ENCODE assay signal across 30 mouse cellular contexts in genomic region chr11:4320876-4321275, GRCm38 (mm10).
"Had no signal": no experiment of that assay in that cellular context is flagged by ENCODE, and none has a peak within 500 bp of the region (broad histone marks: within the 10 kb centered on the region; RNA-seq: fewer than 3 reads in every experiment).

No protein-coding gene starts in this region.

- H3K4me1 ChIP-seq: limb, embryonic 12.5 days; limb, embryonic 15.5 days; liver, embryonic 12.5 days; liver, embryonic 13.5 days; liver, embryonic 15.5 days; lung, embryonic 15.5 days; midbrain, embryonic 12.5 days; midbrain, embryonic 15.5 days; neural tube, embryonic 12.5 days; neural tube, embryonic 13.5 days had no signal

- H3K4me3 ChIP-seq: left cerebral cortex, adult 2 months; limb, embryonic 10.5 days; limb, embryonic 12.5 days; limb, embryonic 13.5 days; limb, embryonic 15.5 days; liver, embryonic 12.5 days; liver, embryonic 13.5 days; liver, embryonic 15.5 days; lung, embryonic 15.5 days; megakaryocyte, embryonic 14.5 days; midbrain, embryonic 12.5 days; midbrain, embryonic 15.5 days; myocyte; neural tube, embryonic 12.5 days; neural tube, embryonic 13.5 days had no signal

- H3K9me3 ChIP-seq: limb, embryonic 10.5 days; limb, embryonic 12.5 days; limb, embryonic 13.5 days; limb, embryonic 15.5 days; liver, embryonic 12.5 days; liver, embryonic 13.5 days; liver, embryonic 15.5 days; lung, embryonic 15.5 days; megakaryocyte, embryonic 14.5 days; midbrain, embryonic 12.5 days; midbrain, embryonic 15.5 days; neural tube, embryonic 12.5 days; neural tube, embryonic 13.5 days had no signal

- H3K27ac ChIP-seq: left cerebral cortex, adult 2 months; limb, embryonic 10.5 days; limb, embryonic 12.5 days; limb, embryonic 13.5 days; limb, embryonic 15.5 days; liver, embryonic 12.5 days; liver, embryonic 13.5 days; liver, embryonic 14.5 days; liver, embryonic 15.5 days; lung, embryonic 15.5 days; macrophage; midbrain, embryonic 12.5 days; midbrain, embryonic 15.5 days; neural tube, embryonic 12.5 days; neural tube, embryonic 13.5 days had no signal

- H3K27me3 ChIP-seq: limb, embryonic 12.5 days; limb, embryonic 13.5 days; limb, embryonic 15.5 days; liver, embryonic 13.5 days; liver, embryonic 15.5 days; midbrain, embryonic 15.5 days; neural tube, embryonic 12.5 days; neural tube, embryonic 13.5 days had no signal

- DNase-seq: left cerebral cortex, postnatal 4 days; liver; liver, embryonic 13.5 days; liver, postnatal 0 days; lung, adult 18-20 months; lung, adult 2 months; lung, embryonic 14.5 days; lung, postnatal 10 days; lung, postnatal 14 days; lung, postnatal 36 days; lung, postnatal 4 days had no signal

- H3K9ac ChIP-seq: limb, embryonic 12.5 days; limb, embryonic 13.5 days; limb, embryonic 15.5 days; liver, embryonic 12.5 days; liver, embryonic 13.5 days; liver, embryonic 14.5 days; liver, embryonic 15.5 days; liver, postnatal 0 days; lung, embryonic 14.5 days; lung, embryonic 15.5 days; midbrain, embryonic 12.5 days; midbrain, embryonic 15.5 days; neural tube, embryonic 12.5 days; neural tube, embryonic 13.5 days had no signal

- ATAC-seq: liver, embryonic 12.5 days; liver, postnatal 0 days; lung, postnatal 0 days; midbrain, embryonic 15.5 days; midbrain, embryonic 16.5 days had no signal

- H3K36me3 ChIP-seq: limb, embryonic 10.5 days; limb, embryonic 12.5 days; limb, embryonic 13.5 days; limb, embryonic 15.5 days; liver, embryonic 12.5 days; liver, embryonic 13.5 days; liver, embryonic 15.5 days; lung, embryonic 15.5 days; midbrain, embryonic 12.5 days; midbrain, embryonic 15.5 days; neural tube, embryonic 12.5 days; neural tube, embryonic 13.5 days had no signal

- H3K4me2 ChIP-seq: limb, embryonic 12.5 days; limb, embryonic 13.5 days; limb, embryonic 15.5 days; liver, embryonic 11.5 days; liver, embryonic 12.5 days; liver, embryonic 13.5 days; liver, embryonic 15.5 days; lung, embryonic 14.5 days; lung, embryonic 15.5 days; midbrain, embryonic 12.5 days; midbrain, embryonic 15.5 days; neural tube, embryonic 12.5 days; neural tube, embryonic 13.5 days had no signal
